Mouse (Mus musculus) splenic B cell, adult 2 months (primary cell): Measurements from ENCODE around the gene Glipr1l3.
"Not testable (repeated sequence)": the region's sequence is repeated elsewhere in the genome, so short reads cannot be mapped to it uniquely, and the experiment has no call there.

ENCODE experiments used
- DNase-seq: peaks from one replicate; pipeline ENCODE4 v3.0.0-alpha.2; 2011; ENCODE audit warnings: low read depth, low spot score
- H3K27me3 ChIP-seq: 2 replicates; pipeline ENCODE4 v1.6.1; 2012; ENCODE audit warnings: mild to moderate bottlenecking, low read length, moderate library complexity, mixed read lengths; ENCODE audit not compliant: control insufficient read depth, poor library complexity, insufficient read depth, severe bottlenecking
- H3K36me3 ChIP-seq: 2 replicates; pipeline ENCODE4 v1.6.1; 2012; ENCODE audit warnings: mild to moderate bottlenecking, low read length, moderate library complexity, mixed read lengths; ENCODE audit not compliant: control insufficient read depth, poor library complexity, insufficient read depth, severe bottlenecking

Glipr1l3 gene

GRCm38 (mm10) chr10:112159882-112160560 lies at the start of gene Glipr1l3:
Glipr1l3 (minus strand) TSS chr10:112160327.
- DNase-seq, result peak; percentile 58
- H3K36me3 ChIP-seq, result not testable (repeated sequence)

GRCm38 (mm10) chr10:112203463-112203862 lies 43.3 kb upstream of the Glipr1l3 start:
- no peaks in the 10 kb centered on the region for H3K27me3 ChIP-seq
- no peaks in the 10 kb centered on the region for H3K36me3 ChIP-seq
- DNase-seq, result no peak

More at GRCm38 (mm10) chr10:112159882-112160560, at the start of gene Glipr1l3:
- not testable (repeated sequence) for H3K27me3 ChIP-seq

GRCm38 (mm10) chr10:112193919-112194318 lies 33.8 kb upstream of the Glipr1l3 start:
- not testable (repeated sequence) for H3K36me3 ChIP-seq, DNase-seq

GRCm38 (mm10) chr10:112177027-112177426 lies 16.9 kb upstream of the Glipr1l3 start:
- H3K27me3 ChIP-seq, H3K36me3 ChIP-seq, DNase-seq: not testable (repeated sequence)

More at GRCm38 (mm10) chr10:112193919-112194318, 33.8 kb upstream of the Glipr1l3 start:
- not testable (repeated sequence) for H3K27me3 ChIP-seq

- Histone ChIP-seq H3K36me3 (no peaks in the 10 kb centered on the region), H3K27me3 (0 out of 2 replicates have a peak, but pooled peaks cover 1% of the 10 kb centered on the region)
- no peak for DNase-seq
These were observed 3.1 kb upstream of the Glipr1l3 start, which contains the start of gene Caps2 for GRCm38 (mm10) chr10:112163168-112163766. Caps2 (plus strand) TSS chr10:112163621.

- Histone ChIP-seq H3K27me3 (no peaks in the 10 kb centered on the region), H3K36me3 (no peaks in the 10 kb centered on the region)
- no peak for DNase-seq
These were observed 20.3 kb downstream of the Glipr1l3 start for GRCm38 (mm10) chr10:112139834-112140233.

- no peak for DNase-seq
- Histone ChIP-seq H3K36me3 (no peaks in the 10 kb centered on the region), H3K27me3 (no peaks in the 10 kb centered on the region)
These were observed 21.2 kb downstream of the Glipr1l3 start for GRCm38 (mm10) chr10:112138871-112139430.

- DNase-seq, result peak; percentile 6
- Histone ChIP-seq H3K27me3 (no peaks in the 10 kb centered on the region), H3K36me3 (no peaks in the 10 kb centered on the region)
These were observed 21.9 kb downstream of the Glipr1l3 start for GRCm38 (mm10) chr10:112138050-112138870.

- DNase-seq, result no peak
- Histone ChIP-seq H3K27me3 (no peaks in the 10 kb centered on the region), H3K36me3 (no peaks in the 10 kb centered on the region)
These were observed 27.9 kb downstream of the Glipr1l3 start for GRCm38 (mm10) chr10:112132194-112132593.

GRCm38 (mm10) chr10:112127682-112128230 lies 32.4 kb downstream of the Glipr1l3 start:
- not testable (repeated sequence) for DNase-seq, H3K27me3 ChIP-seq, H3K36me3 ChIP-seq

- not testable (repeated sequence) for H3K36me3 ChIP-seq, H3K27me3 ChIP-seq, DNase-seq
These were observed 35.0 kb downstream of the Glipr1l3 start for GRCm38 (mm10) chr10:112125090-112125489.

- no peaks in the 10 kb centered on the region for H3K36me3 ChIP-seq
- H3K27me3 ChIP-seq, result no peaks in the 10 kb centered on the region
- DNase-seq, result no peak
These were observed 49.7 kb downstream of the Glipr1l3 start for GRCm38 (mm10) chr10:112110401-112110800.

GRCm38 (mm10) chr10:112105785-112106184 lies 54.3 kb downstream of the Glipr1l3 start:
- not testable (repeated sequence) for H3K36me3 ChIP-seq, H3K27me3 ChIP-seq
- DNase-seq, result peak; percentile 72
